Mouse (Mus musculus) neural tube, embryonic 14.5 days (tissue): ENCODE measurements around the gene Taf1. TPM values are rescaled to one million over a fixed set of nuclear protein-coding genes. Genes with fewer than 3 reads are reported as not detected.
"Not testable (repeated sequence)": the region's sequence is repeated elsewhere in the genome, so short reads cannot be mapped to it uniquely, and the experiment has no call there.

ENCODE experiments used
- ATAC-seq: fragments of 200-750 bp; cut with Nextera tagmentation; 2 replicates; pipeline ENCODE4 v1.8.0; 2017; ENCODE audit warnings: low read depth, mild to moderate bottlenecking, moderate TSS enrichment, moderate library complexity
- H3K27ac ChIP-seq: fragments of 300-500 bp; sonication (generic); 2 replicates; pipeline ENCODE4 v1.5.1; 2014; ENCODE audit warnings: low read depth, mild to moderate bottlenecking, control low read depth, low read length, moderate library complexity, mixed read lengths
- H3K27me3 ChIP-seq: fragments of 300-500 bp; sonication (generic); 2 replicates; pipeline ENCODE4 v1.6.1; 2014; ENCODE audit warnings: low read length; ENCODE audit not compliant: control insufficient read depth, insufficient read depth
- H3K36me3 ChIP-seq: fragments of 300-500 bp; sonication (generic); 2 replicates; pipeline ENCODE4 v1.6.1; 2014; ENCODE audit warnings: low read length, mixed read lengths; ENCODE audit not compliant: control insufficient read depth, insufficient read depth
- H3K4me1 ChIP-seq: fragments of 300-500 bp; sonication (generic); 2 replicates; pipeline ENCODE4 v1.6.1; 2014; ENCODE audit warnings: low read length; ENCODE audit not compliant: control insufficient read depth, insufficient read depth
- H3K4me2 ChIP-seq: fragments of 300-500 bp; sonication (generic); 2 replicates; pipeline ENCODE4 v1.6.1; 2014; ENCODE audit warnings: mild to moderate bottlenecking, low read depth, low read length, control low read depth
- H3K4me3 ChIP-seq: fragments of 300-500 bp; sonication (generic); 2 replicates; pipeline ENCODE4 v1.5.1; 2014; ENCODE audit warnings: low read depth, low read length, control low read depth, mixed read lengths
- H3K9ac ChIP-seq: fragments of 300-500 bp; sonication (generic); replicated peaks from 2 replicates; pipeline ENCODE4 v1.6.1; 2014; ENCODE audit warnings: low read depth, mild to moderate bottlenecking, control low read depth, low read length, mixed read lengths
- H3K9me3 ChIP-seq: fragments of 300-500 bp; sonication (generic); 2 replicates; pipeline ENCODE4 v1.6.1; 2016; ENCODE audit warnings: low read length; ENCODE audit not compliant: control insufficient read depth
- WGBS: fragments of 180-500 bp; shearing (Covaris S2); extraction: QIAGEN DNeasy Blood & Tissue Kit; methylation state at CpG from one replicate; pipeline ENCODE4 v1.1.7; 2014; 5-methylcytosine and 5-hydroxymethylcytosine counted together
- polyA plus RNA-seq: library from polyadenylated mRNA; unstranded; fragments of >200 nt; fragmentation: Nextera tagmentation; extraction: Ambion mirVana; gene quantifications from 2 replicates; pipeline ENCODE4 v1.2.1, GENCODE M21; 2014

Gene Taf1
- polyA plus RNA-seq: 21.2 and 22.5 TPM in 2 replicates

- peak; percentile 99 for ATAC-seq
- Histone ChIP-seq H3K27me3 (no peaks in the 10 kb centered on the region), H3K4me3 (peak within 1 kb of the TSS; percentile 44), H3K27ac (peak within 1 kb of the TSS; percentile 66), H3K4me2 (peak within 1 kb of the TSS; percentile 41), H3K9me3 (no peaks in the 10 kb centered on the region), H3K4me1 (no peaks in the 10 kb centered on the region), H3K9ac (peak within 1 kb of the TSS; percentile 34), H3K36me3 (peaks cover 2% of the 10 kb centered on the region; the same call in 1 of the 2 replicates)
- 17% methylated on average over 47 of the region's 47 CpGs for WGBS
These were observed at the start of gene Taf1 for GRCm38 (mm10) chrX:101532347-101533221. Gene Taf1, plus strand, starts transcription at chrX:101532734.

GRCm38 (mm10) chrX:101486487-101487152, 45.9 kb upstream of the Taf1 start:
- not testable (repeated sequence) for H3K36me3 ChIP-seq, H3K27ac ChIP-seq, H3K4me2 ChIP-seq, H3K9me3 ChIP-seq, H3K4me3 ChIP-seq, H3K27me3 ChIP-seq, H3K4me1 ChIP-seq, H3K9ac ChIP-seq
- ATAC-seq: peak; percentile 71
- WGBS: 27% methylated on average over 10 of the region's 12 CpGs

GRCm38 (mm10) chrX:101504636-101505035, 27.9 kb upstream of the Taf1 start:
- WGBS: 13% methylated on average over 3 of the region's 3 CpGs
- Histone ChIP-seq H3K9ac (no peak overlapping the region), H3K27me3 (no peaks in the 10 kb centered on the region), H3K36me3 (no peaks in the 10 kb centered on the region), H3K9me3 (no peaks in the 10 kb centered on the region), H3K4me1 (no peaks in the 10 kb centered on the region), H3K27ac (no peak overlapping the region), H3K4me3 (no peak overlapping the region), H3K4me2 (no peak overlapping the region)
- ATAC-seq: no peak

GRCm38 (mm10) chrX:101515710-101516109, 16.8 kb upstream of the Taf1 start:
- Histone ChIP-seq H3K27me3 (no peaks in the 10 kb centered on the region), H3K4me3 (no peak overlapping the region), H3K9me3 (no peaks in the 10 kb centered on the region), H3K36me3 (no peaks in the 10 kb centered on the region), H3K9ac (no peak overlapping the region), H3K27ac (no peak overlapping the region), H3K4me1 (no peaks in the 10 kb centered on the region), H3K4me2 (no peak overlapping the region)
- ATAC-seq: no peak
- WGBS: 2% methylated on average over 2 of the region's 2 CpGs

- H3K9ac ChIP-seq: no peak overlapping the region
- no peaks in the 10 kb centered on the region for H3K36me3 ChIP-seq
- no peak overlapping the region for H3K4me3 ChIP-seq
- H3K4me1 ChIP-seq: no peaks in the 10 kb centered on the region
- H3K4me2 ChIP-seq: no peak overlapping the region
- 94% methylated on average over 4 of the region's 4 CpGs for WGBS
- no peaks in the 10 kb centered on the region for H3K9me3 ChIP-seq
- ATAC-seq: no peak
- H3K27ac ChIP-seq: no peak overlapping the region
- no peaks in the 10 kb centered on the region for H3K27me3 ChIP-seq
These were observed 14.5 kb upstream of the Taf1 start for GRCm38 (mm10) chrX:101518006-101518405.

GRCm38 (mm10) chrX:101522027-101522426, 10.5 kb upstream of the Taf1 start:
- no peak overlapping the region for H3K4me2 ChIP-seq
- no peaks in the 10 kb centered on the region for H3K4me1 ChIP-seq
- no peaks in the 10 kb centered on the region for H3K36me3 ChIP-seq
- no peak overlapping the region for H3K4me3 ChIP-seq
- no peak overlapping the region for H3K9ac ChIP-seq
- WGBS: 83% methylated on average over 15 of the region's 15 CpGs
- no peaks in the 10 kb centered on the region for H3K27me3 ChIP-seq
- no peak for ATAC-seq
- H3K27ac ChIP-seq: no peak overlapping the region
- no peaks in the 10 kb centered on the region for H3K9me3 ChIP-seq

GRCm38 (mm10) chrX:101527356-101527755, 5.2 kb upstream of the Taf1 start:
- Histone ChIP-seq H3K4me3 (no peak overlapping the region), H3K9me3 (no peaks in the 10 kb centered on the region), H3K27ac (no peak overlapping the region), H3K4me2 (no peak overlapping the region), H3K27me3 (no peaks in the 10 kb centered on the region), H3K9ac (no peak overlapping the region), H3K4me1 (no peaks in the 10 kb centered on the region), H3K36me3 (no peaks in the 10 kb centered on the region)
- ATAC-seq: no peak
- WGBS: 48% methylated on average over 9 of the region's 9 CpGs

- H3K4me2 ChIP-seq: no peak overlapping the region
- H3K9ac ChIP-seq: no peak overlapping the region
- H3K27me3 ChIP-seq: no peaks in the 10 kb centered on the region
- no peaks in the 10 kb centered on the region for H3K4me1 ChIP-seq
- no peak overlapping the region for H3K4me3 ChIP-seq
- no peaks in the 10 kb centered on the region for H3K9me3 ChIP-seq
- 90% methylated on average over 1 of the region's 1 CpGs for WGBS
- no peak for ATAC-seq
- no peak overlapping the region for H3K27ac ChIP-seq
- 0 out of 2 replicates have a peak, but pooled peaks cover under 1% of the 10 kb centered on the region for H3K36me3 ChIP-seq
These were observed 52.9 kb downstream of the Taf1 start for GRCm38 (mm10) chrX:101585455-101585854.

GRCm38 (mm10) chrX:101616183-101616582, 83.6 kb downstream of the Taf1 start:
- Histone ChIP-seq H3K4me2 (no peak overlapping the region), H3K9me3 (no peaks in the 10 kb centered on the region), H3K4me3 (no peak overlapping the region), H3K27me3 (no peaks in the 10 kb centered on the region), H3K9ac (no peak overlapping the region), H3K27ac (no peak overlapping the region), H3K36me3 (no peaks in the 10 kb centered on the region), H3K4me1 (no peaks in the 10 kb centered on the region)
- WGBS: 90% methylated on average over 3 of the region's 3 CpGs
- ATAC-seq: no peak
